Mouse (Mus musculus) CH12.LX (cell line): ENCODE measurements around the gene Scamp5.

Source experiments
- CTCF ChIP-seq, 2 experiments: IDR thresholded peaks in 1 of 2; conservative IDR thresholded peaks in 1 of 2; 2 replicates each; pipeline ENCODE4 v1.5.1; 2011 to 2012; ENCODE audit warnings: low read depth in 2 of 2, low read length in 2 of 2, improper control_type of control experiment in 1 of 2, inconsistent platforms in 1 of 2, mild to moderate bottlenecking in 1 of 2, moderate library complexity in 1 of 2
- EP300 ChIP-seq: IDR thresholded peaks from 2 replicates; pipeline ENCODE4 v1.6.1; 2011; ENCODE audit warnings: low read length, improper control_type of control experiment
- ETS1 ChIP-seq: conservative IDR thresholded peaks from 2 replicates; pipeline ENCODE4 v1.6.1; 2012; ENCODE audit warnings: low read depth, mild to moderate bottlenecking, inconsistent platforms, low read length, improper control_type of control experiment, moderate library complexity
- GABPA ChIP-seq: IDR thresholded peaks from 2 replicates; pipeline ENCODE4 v1.6.1; 2012; ENCODE audit warnings: low read depth, low read length, improper control_type of control experiment, inconsistent platforms; ENCODE audit not compliant: insufficient replicate concordance
- MEF2A ChIP-seq: IDR thresholded peaks from 2 replicates; pipeline ENCODE4 v1.6.1; 2014; ENCODE audit warnings: low read depth, mild to moderate bottlenecking, inconsistent platforms, low read length, improper control_type of control experiment, borderline replicate concordance
- MXI1 ChIP-seq: IDR thresholded peaks from 2 replicates; pipeline ENCODE4 v1.6.1; 2011; ENCODE audit warnings: mild to moderate bottlenecking, low read depth, low read length, improper control_type of control experiment
- POLR2A ChIP-seq: IDR thresholded peaks from 2 replicates; pipeline ENCODE4 v1.6.1; 2011; ENCODE audit warnings: low read depth, mild to moderate bottlenecking, improper control_type of control experiment, low read length
- RAD21 ChIP-seq: IDR thresholded peaks from 2 replicates; pipeline ENCODE4 v1.6.1; 2011; ENCODE audit warnings: low read depth, mild to moderate bottlenecking, low read length, improper control_type of control experiment, moderate library complexity
- RCOR1 ChIP-seq: conservative IDR thresholded peaks from 2 replicates; pipeline ENCODE4 v1.6.1; 2012; ENCODE audit warnings: low read depth, mild to moderate bottlenecking, inconsistent platforms, low read length, improper control_type of control experiment
- ZC3H11A ChIP-seq: IDR thresholded peaks from 2 replicates; pipeline ENCODE4 v1.6.1; 2012; ENCODE audit warnings: low read depth, mild to moderate bottlenecking, inconsistent platforms, low read length, improper control_type of control experiment

DNA sequence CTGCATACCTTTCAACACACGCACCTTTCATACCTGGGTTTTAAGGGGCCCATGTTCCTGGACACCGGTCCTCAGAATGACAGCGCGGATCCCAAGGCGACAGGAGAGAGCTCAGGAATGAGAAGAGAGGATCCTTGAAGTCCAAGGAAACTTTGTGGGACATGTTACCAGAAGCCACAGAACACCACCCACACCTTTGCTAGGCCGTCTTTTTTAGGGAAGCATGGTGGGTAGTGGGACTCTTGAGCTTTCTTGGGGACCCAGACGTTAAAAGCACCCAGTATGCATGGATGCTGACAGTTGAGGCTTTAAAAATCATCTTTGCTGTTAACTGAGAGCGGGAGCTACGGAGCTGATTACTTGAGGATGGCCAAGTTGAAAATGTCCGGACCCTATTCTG lies 37.0 kb upstream of the Scamp5 start:
- TF ChIP-seq MXI1 (no peak), EP300 (no peak), CTCF (conservative IDR thresholded peaks at IDR 0.05 in 1 of 2, IDR thresholded peaks at IDR 0.05 in 1 of 2; ENCODE audit: low read depth in 2 of 2, low read length in 2 of 2) (no peak), RAD21 (no peak), ZC3H11A (no peak), POLR2A (no peak), MEF2A (no peak), RCOR1 (no peak), GABPA (no peak), ETS1 (no peak)
